Mouse (Mus musculus): ENCODE results near the gene Casz1.

GRCm38 (mm10) chr4:148943099-148943498, 138.9 kb downstream of the Casz1 start:
- TF ChIP-seq CTCF (conservative IDR thresholded peaks at IDR 0.05; ENCODE audit: insufficient read depth, insufficient read length, low read depth, low read length) (no peak), POLR2A (IDR thresholded peaks at IDR 0.05; ENCODE audit: low read depth, low read length) (no peak)
